Mouse (Mus musculus) lung, postnatal 14 days (tissue): ENCODE measurements around the gene Ccin.

ENCODE experiments used
- DNase-seq: peaks from one replicate; pipeline ENCODE4 v3.0.0; 2021

The Ccin gene

GRCm38 (mm10) chr4:43983181-43983580 is at the start of gene Ccin:
Ccin (plus strand) TSS chr4:43983483.
- no peak for DNase-seq

- no peak for DNase-seq
Observed at GRCm38 (mm10) chr4:43936186-43936585, 47.1 kb upstream of the Ccin start.

- DNase-seq: no peak
Observed at GRCm38 (mm10) chr4:43936749-43937674, 46.3 kb upstream of the Ccin start.

GRCm38 (mm10) chr4:43941315-43941714 is 42.0 kb upstream of the Ccin start:
- no peak for DNase-seq

GRCm38 (mm10) chr4:43942421-43942820 is 40.9 kb upstream of the Ccin start:
- DNase-seq: no peak

- no peak for DNase-seq
Observed at GRCm38 (mm10) chr4:43947571-43947970, 35.7 kb upstream of the Ccin start.

GRCm38 (mm10) chr4:43957292-43957845 is 25.9 kb upstream of the Ccin start, which contains the start of gene Glipr2:
Glipr2 (plus strand) TSS chr4:43957401.
- peak; percentile 87 for DNase-seq

- peak; percentile 68 for DNase-seq
Observed at GRCm38 (mm10) chr4:43957846-43958461, 25.3 kb upstream of the Ccin start.

GRCm38 (mm10) chr4:43959523-43960179 is 23.6 kb upstream of the Ccin start:
- no peak for DNase-seq

- no peak for DNase-seq
Observed at GRCm38 (mm10) chr4:43960207-43960606, 23.1 kb upstream of the Ccin start.

- peak; percentile 59 for DNase-seq
Observed at GRCm38 (mm10) chr4:43964326-43964833, 18.9 kb upstream of the Ccin start.

GRCm38 (mm10) chr4:43964951-43965684 is 18.2 kb upstream of the Ccin start:
- DNase-seq: no peak

GRCm38 (mm10) chr4:43965856-43966535 is 17.3 kb upstream of the Ccin start:
- no peak for DNase-seq

- DNase-seq: peak; percentile 68
Observed at GRCm38 (mm10) chr4:43968650-43969049, 14.6 kb upstream of the Ccin start.

GRCm38 (mm10) chr4:43969373-43969772 is 13.9 kb upstream of the Ccin start:
- no peak for DNase-seq

GRCm38 (mm10) chr4:43970393-43971330 is 12.6 kb upstream of the Ccin start:
- no peak for DNase-seq

- no peak for DNase-seq
Observed at GRCm38 (mm10) chr4:43971541-43972136, 11.6 kb upstream of the Ccin start.

- DNase-seq: peak; percentile 45
Observed at GRCm38 (mm10) chr4:43972137-43972591, 11.1 kb upstream of the Ccin start.

- peak; percentile 57 for DNase-seq
Observed at GRCm38 (mm10) chr4:43973526-43973981, 9.7 kb upstream of the Ccin start.
